Mouse (Mus musculus) myocyte (in vitro differentiated cells): ENCODE results near the gene Plcxd1.

Source experiments
- CEBPB ChIP-seq: IDR thresholded peaks from 2 replicates; pipeline ENCODE4 v1.6.1; 2011; ENCODE audit warnings: mild to moderate bottlenecking, moderate library complexity; ENCODE audit not compliant: poor library complexity, insufficient read depth, severe bottlenecking
- E2F4 ChIP-seq: IDR thresholded peaks from one replicate; pipeline ENCODE4 v1.6.1; 2011; ENCODE audit warnings: mild to moderate bottlenecking, control low read depth, moderate library complexity; ENCODE audit not compliant: insufficient read depth
- MAX ChIP-seq: IDR thresholded peaks from one replicate; pipeline ENCODE4 v1.6.1; 2011; ENCODE audit warnings: low read depth, mild to moderate bottlenecking, control low read depth
- MYOD1 ChIP-seq, 3 experiments: IDR thresholded peaks; one replicate each; pipeline ENCODE4 v1.6.1; 2011; ENCODE audit warnings: control low read depth in 2 of 3, low read depth in 2 of 3, mild to moderate bottlenecking in 2 of 3, moderate library complexity in 1 of 3; ENCODE audit not compliant: insufficient read length in 2 of 3, control insufficient read depth in 1 of 3
- MYOG ChIP-seq, 3 experiments: IDR thresholded peaks; one replicate each; pipeline ENCODE4 v1.6.1; 2011; ENCODE audit warnings: control low read depth in 2 of 3, low read depth in 2 of 3, mild to moderate bottlenecking in 2 of 3; ENCODE audit not compliant: insufficient read length in 2 of 3, control insufficient read depth in 1 of 3, insufficient read depth in 1 of 3
- POLR2A ChIP-seq: IDR thresholded peaks from one replicate; pipeline ENCODE4 v1.6.1; 2011; ENCODE audit warnings: low read depth, mild to moderate bottlenecking, control low read depth, moderate library complexity; ENCODE audit not compliant: insufficient read length
- POLR2AphosphoS2 ChIP-seq: IDR thresholded peaks from one replicate; pipeline ENCODE4 v1.6.1; 2011; ENCODE audit warnings: low read depth, control low read depth; ENCODE audit not compliant: insufficient read length
- REST ChIP-seq: IDR thresholded peaks from one replicate; pipeline ENCODE4 v1.6.1; 2011; ENCODE audit warnings: mild to moderate bottlenecking, control low read depth, moderate library complexity; ENCODE audit not compliant: insufficient read depth, insufficient read length
- TCF12 ChIP-seq: IDR thresholded peaks from one replicate; pipeline ENCODE4 v1.6.1; 2011; ENCODE audit warnings: mild to moderate bottlenecking, control low read depth; ENCODE audit not compliant: poor library complexity, insufficient read depth, severe bottlenecking
- TCF3 ChIP-seq: IDR thresholded peaks from one replicate; pipeline ENCODE4 v1.6.1; 2011; ENCODE audit warnings: low read depth, control low read depth; ENCODE audit not compliant: insufficient read length
- USF1 ChIP-seq: IDR thresholded peaks from one replicate; pipeline ENCODE4 v1.6.1; 2011; ENCODE audit warnings: low read depth, mild to moderate bottlenecking, control low read depth, moderate library complexity

DNA sequence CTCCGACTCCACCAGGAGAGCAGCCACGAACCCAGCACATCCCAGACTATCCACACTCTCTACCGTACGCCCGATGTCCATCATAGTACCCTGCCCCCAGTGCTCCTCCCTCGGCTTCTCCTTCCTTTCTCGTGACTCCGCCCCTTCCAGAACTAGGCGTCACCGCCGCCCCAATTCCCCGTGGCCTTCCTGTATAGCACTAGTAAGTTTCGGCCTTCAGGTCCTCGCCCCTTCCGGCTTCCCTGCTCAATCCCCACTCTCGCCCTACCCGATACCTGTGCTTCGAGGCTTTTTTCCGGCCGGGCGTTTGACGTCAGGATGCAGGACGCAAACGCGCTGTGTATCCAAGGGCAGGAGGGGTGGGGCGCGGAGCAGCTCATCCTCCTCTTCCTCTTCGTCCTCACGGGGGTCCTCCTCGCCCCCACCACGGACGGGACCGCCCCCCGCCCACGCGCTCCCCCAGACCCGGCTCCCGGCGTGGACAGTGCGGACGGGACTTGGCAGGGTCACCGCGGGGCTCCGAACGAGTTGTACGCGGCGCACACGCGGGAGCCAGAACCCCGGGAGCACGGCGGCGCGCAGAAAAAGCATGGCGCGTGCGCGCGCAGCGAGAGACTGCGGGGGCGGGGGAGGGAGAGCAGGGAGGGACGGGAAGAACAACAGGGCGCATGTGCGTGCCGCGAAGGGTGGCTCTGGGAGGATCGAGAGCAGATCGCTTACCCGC lies 8.0 kb downstream of the Plcxd1 start, which contains the start of gene Gtpbp6:
- no peak for TF ChIP-seq USF1
- TF ChIP-seq TCF12 = no peak
- TF ChIP-seq REST = no peak
- TF ChIP-seq POLR2A = peak; percentile 69
- TF ChIP-seq MYOG (IDR thresholded peaks at IDR 0.05; ENCODE audit: control insufficient read depth in 1 of 3, insufficient read depth in 1 of 3, insufficient read length in 2 of 3, low read depth in 2 of 3) = peak in 1 of 3 experiments; percentile 4
- peak; percentile 53 for TF ChIP-seq POLR2AphosphoS2
- TF ChIP-seq TCF3 = no peak
- peak; percentile 11 for TF ChIP-seq MAX
- TF ChIP-seq E2F4 = no peak
- peak in 1 of 3 experiments; percentile 10 for TF ChIP-seq MYOD1 (IDR thresholded peaks at IDR 0.05; ENCODE audit: control insufficient read depth in 1 of 3, insufficient read length in 2 of 3, low read depth in 2 of 3)
- no peak for TF ChIP-seq CEBPB
